In the genomic region with DNA sequence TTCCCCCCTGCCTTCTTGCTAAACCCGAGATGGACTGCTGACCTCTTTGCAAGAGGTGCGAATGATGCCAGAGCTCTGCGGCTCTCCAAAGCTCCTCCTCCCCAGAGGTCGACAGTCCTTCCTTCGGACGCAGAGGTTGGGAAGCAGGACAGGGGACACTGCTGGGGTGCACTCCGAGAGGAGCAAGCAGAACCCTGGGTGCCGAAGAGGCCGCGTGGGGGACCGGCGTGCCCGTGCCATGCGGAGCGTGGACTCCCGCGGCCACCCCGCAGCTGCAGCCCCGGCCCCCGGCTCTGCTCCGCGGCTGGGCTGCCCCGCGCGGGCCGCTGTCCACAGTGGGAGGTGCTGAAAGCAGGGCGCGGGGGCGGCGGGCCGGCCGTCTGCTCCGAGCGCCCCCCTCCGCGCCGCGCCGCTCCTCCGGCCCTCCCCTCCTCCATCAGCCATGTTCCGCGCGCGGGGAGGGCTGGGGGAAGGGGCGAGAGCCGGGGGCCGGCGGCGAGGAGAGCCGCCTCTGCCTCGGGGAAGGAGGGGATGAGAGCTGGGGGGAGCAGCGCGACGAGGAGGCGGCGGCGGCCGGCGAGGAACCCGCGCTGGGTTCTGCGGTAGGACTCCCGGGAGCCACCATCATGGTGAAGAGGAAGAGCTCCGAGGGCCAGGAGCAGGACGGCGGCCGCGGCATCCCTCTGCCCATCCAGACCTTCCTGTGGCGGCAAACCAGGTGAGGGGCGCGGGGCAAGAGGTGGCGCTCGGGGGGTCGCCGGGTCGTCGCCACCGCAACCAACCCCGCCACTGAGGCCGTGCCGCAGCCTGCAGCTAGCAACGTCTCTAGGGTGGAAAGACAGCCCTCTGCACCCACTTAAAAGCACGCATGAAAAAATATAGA, we compare ENCODE assay signal across 8 mouse cellular contexts. TPM values are rescaled to one million over a fixed set of nuclear protein-coding genes. Genes with fewer than 3 reads are reported as not detected.
A peak's percentile ranks its signal among the peaks of the same experiment; 100 is the strongest.
DNase-seq lines count a peak whose midpoint lies in the region; ATAC-seq and TF ChIP-seq lines count a peak whose summit lies in the region.

Gene Unc80, plus strand, starts transcription at position 547 of the 883 bp plus-strand sequence.

- DNase-seq in adrenal gland, postnatal 10 days: peak; percentile 84
- DNase-seq in embryonic facial prominence, embryonic 11.5 days (ENCODE audit: low spot score): peak; percentile 77
- DNase-seq in layer of hippocampus, adult 18-20 months (ENCODE audit: low spot score in 2 of 2): peak; percentile 49 to 61
- DNase-seq in lung, embryonic 14.5 days: peak; percentile 82
- peak; percentile 77 for DNase-seq in ovary, postnatal 36 days (ENCODE audit: low spot score)

- H3K9me3 ChIP-seq in E14TG2a.4 (ENCODE audit: low read length): no peaks in the 10 kb centered on the region
- H3K9me3 ChIP-seq in embryonic facial prominence, embryonic 11.5 days (replicated peaks; ENCODE audit: control insufficient read depth, low read length): no peaks in the 10 kb centered on the region
- no peaks in the 10 kb centered on the region for H3K9me3 ChIP-seq in heart, embryonic 15.5 days (replicated peaks)
- H3K9me3 ChIP-seq in lung, embryonic 14.5 days (ENCODE audit: low read depth, low read length): no peaks in the 10 kb centered on the region

- peak within 1 kb of the TSS; percentile 93 for H3K4me2 ChIP-seq in embryonic facial prominence, embryonic 11.5 days (ENCODE audit: low read depth, low read length)
- peak within 1 kb of the TSS; percentile 71 for H3K4me2 ChIP-seq in heart, embryonic 15.5 days
- H3K4me2 ChIP-seq in lung, embryonic 14.5 days: peak within 1 kb of the TSS; percentile 77

- H3K4me1 ChIP-seq in E14TG2a.4 (replicated peaks; ENCODE audit: low read depth, low read length): no peaks in the 10 kb centered on the region; the same call in 1 of the 2 replicates
- no peaks in the 10 kb centered on the region for H3K4me1 ChIP-seq in embryonic facial prominence, embryonic 11.5 days (ENCODE audit: control insufficient read depth, insufficient read depth, low read length)
- H3K4me1 ChIP-seq in heart, embryonic 15.5 days (replicated peaks): peaks cover 11% of the 10 kb centered on the region
- H3K4me1 ChIP-seq in lung, embryonic 14.5 days (ENCODE audit: insufficient read depth): no peaks in the 10 kb centered on the region

- no peaks in the 10 kb centered on the region for H3K36me3 ChIP-seq in E14TG2a.4 (ENCODE audit: insufficient read depth, low read length)
- H3K36me3 ChIP-seq in embryonic facial prominence, embryonic 11.5 days (replicated peaks; ENCODE audit: control insufficient read depth, insufficient read depth, low read depth, low read length): no peaks in the 10 kb centered on the region
- H3K36me3 ChIP-seq in heart, embryonic 15.5 days: no peaks in the 10 kb centered on the region
- no peaks in the 10 kb centered on the region for H3K36me3 ChIP-seq in lung, embryonic 14.5 days (ENCODE audit: insufficient read depth)

- peak within 1 kb of the TSS; percentile 84 for H3K4me3 ChIP-seq in E14TG2a.4 (replicated peaks; ENCODE audit: low read length)
- H3K4me3 ChIP-seq in embryonic facial prominence, embryonic 11.5 days (ENCODE audit: low read depth, low read length): peak within 1 kb of the TSS; percentile 56
- H3K4me3 ChIP-seq in heart, embryonic 15.5 days: peak within 1 kb of the TSS; percentile 47
- H3K4me3 ChIP-seq in lung, embryonic 14.5 days (ENCODE audit: low read depth, low read length): peak within 1 kb of the TSS; percentile 44

- peak; percentile 94 for ATAC-seq in embryonic facial prominence, embryonic 11.5 days (replicated peaks; ENCODE audit: insufficient number of reproducible peaks, low FRiP score, low TSS enrichment, low read depth)
- peak; percentile 74 for ATAC-seq in heart, embryonic 15.5 days (replicated peaks; ENCODE audit: insufficient number of reproducible peaks, insufficient read depth, low FRiP score, low read depth)
- ATAC-seq in lung, embryonic 14.5 days (ENCODE audit: insufficient read depth): peak; percentile 97
- ATAC-seq in CD4-positive, CD25-positive, alpha-beta regulatory T cell, adult 4 months: no peak

- H3K9ac ChIP-seq in embryonic facial prominence, embryonic 11.5 days (replicated peaks; ENCODE audit: low read length): peak within 1 kb of the TSS; percentile 37
- H3K9ac ChIP-seq in heart, embryonic 15.5 days: 0 out of 2 replicates have a peak within 1 kb of the TSS, but pooled peaks have one; percentile 28
- no peak within 1 kb of the TSS for H3K9ac ChIP-seq in lung, embryonic 14.5 days

- no peak within 1 kb of the TSS for H3K27ac ChIP-seq in embryonic facial prominence, embryonic 11.5 days (replicated peaks; ENCODE audit: low read depth, low read length)
- H3K27ac ChIP-seq in heart, embryonic 15.5 days: no peak within 1 kb of the TSS
- no peak within 1 kb of the TSS for H3K27ac ChIP-seq in lung, embryonic 14.5 days (ENCODE audit: low read depth)

- H3K27me3 ChIP-seq in E14TG2a.4 (ENCODE audit: insufficient read depth, low read length): peaks cover 37% of the 10 kb centered on the region
- H3K27me3 ChIP-seq in embryonic facial prominence, embryonic 11.5 days (ENCODE audit: control insufficient read depth, insufficient read depth, low read length): no peaks in the 10 kb centered on the region; the same call in 1 of the 2 replicates
- H3K27me3 ChIP-seq in heart, embryonic 15.5 days: peaks cover 27% of the 10 kb centered on the region
- peaks cover 15% of the 10 kb centered on the region; the same call in 1 of the 2 replicates for H3K27me3 ChIP-seq in lung, embryonic 14.5 days (ENCODE audit: insufficient read depth, low read length)

- 1% methylated on average over 49 of the region's 83 CpGs for WGBS in embryonic facial prominence, embryonic 11.5 days
- WGBS in heart, embryonic 15.5 days: under 1% methylated on average over 76 of the region's 83 CpGs
- under 1% methylated on average over 72 of the region's 83 CpGs for WGBS in lung, embryonic 14.5 days

- no peak for TF ChIP-seq CTCF in E14TG2a.4 (conservative IDR thresholded peaks at IDR 0.05; ENCODE audit: low read length)
- no peak for TF ChIP-seq CTCF in lung, embryonic 14.5 days (IDR thresholded peaks at IDR 0.05; ENCODE audit: low read depth)

RNA-seq across cellular contexts. Expression of gene Unc80, which starts in this region (rescaled TPM):
- total RNA-seq in adrenal gland, postnatal 10 days (2021): 10 to 100 TPM in 1 of 2 experiments, 1 to 10 TPM in 1; 6.7 to 11.1 TPM
- polyA plus RNA-seq in embryonic facial prominence, embryonic 11.5 days (2014; fragmentation: Nextera tagmentation; extraction: Ambion mirVana): 0.28 and 0.31 TPM in 2 replicates
- polyA plus RNA-seq in heart, embryonic 15.5 days (2015; fragmentation: Nextera tagmentation; extraction: Ambion mirVana): 0.19 and 0.39 TPM in 2 replicates
- total RNA-seq in layer of hippocampus, adult 18-20 months (2021): 100 to 1,000 TPM; 217 to 225 TPM
- polyA plus RNA-seq in lung, embryonic 14.5 days (2014; fragmentation: Nextera tagmentation; extraction: Ambion mirVana): 0.09 and 0.11 TPM in 2 replicates
- not detected for polyA plus RNA-seq in CD4-positive, CD25-positive, alpha-beta regulatory T cell, adult 4 months (2017; shearing (Covaris generic))

Comparison
In these comparisons a context has a peak if more than half of its experiments do, and no peak if none do; other contexts are left out.
1. RNA of gene Unc80 (total RNA-seq): 217 to 225 TPM in layer of hippocampus, adult 18-20 months; 6.7 to 11.1 TPM in adrenal gland, postnatal 10 days; every median in the first group is over 10 times any median in the second.
2. Peak in DNase-seq, ATAC-seq, H3K4me3 ChIP-seq, H3K9ac ChIP-seq and H3K4me2 ChIP-seq in embryonic facial prominence, embryonic 11.5 days; RNA of the gene not detected or under 1 TPM.
3. Peak in ATAC-seq, H3K4me3 ChIP-seq, H3K9ac ChIP-seq and H3K4me2 ChIP-seq in heart, embryonic 15.5 days; RNA of the gene not detected or under 1 TPM.
4. Peak in DNase-seq, ATAC-seq, H3K4me3 ChIP-seq and H3K4me2 ChIP-seq in lung, embryonic 14.5 days; RNA of the gene not detected or under 1 TPM.
5. Peak in every context shown above with its lines, with median percentiles within 50 percentile points of each other: H3K4me3 ChIP-seq, DNase-seq and H3K4me2 ChIP-seq.